Comparison of ENCODE assay signal across 30 mouse cellular contexts in genomic region chr12:32285039-32285438, GRCm38 (mm10).
DNase-seq lines count a peak whose midpoint lies in the region; ATAC-seq lines count a peak whose summit lies in the region.
"Had no signal": no experiment of that assay in that cellular context is flagged by ENCODE, and none has a peak within 500 bp of the region (broad histone marks: within the 10 kb centered on the region; RNA-seq: fewer than 3 reads in every experiment).

No protein-coding gene starts in this region.

- intact Hi-C loops in heart, postnatal 14 days (cut with DNase I), result no loop called here

- no peaks in the 10 kb centered on the region for H3K9me3 ChIP-seq in limb, embryonic 10.5 days (replicated peaks)
- H3K9me3 ChIP-seq: embryonic facial prominence, embryonic 13.5 days; forebrain, embryonic 10.5 days; G1E; hindbrain, embryonic 13.5 days; limb, embryonic 13.5 days; lung, embryonic 15.5 days; megakaryocyte, embryonic 14.5 days; midbrain, embryonic 12.5 days had no signal

- WGBS in limb, embryonic 10.5 days, result 79% methylated on average over 2 of the region's 2 CpGs

- no peak overlapping the region for H3K27ac ChIP-seq in limb, embryonic 10.5 days
- H3K27ac ChIP-seq: embryonic facial prominence, embryonic 13.5 days; forebrain, embryonic 10.5 days; hindbrain, embryonic 13.5 days; left cerebral cortex, adult 2 months; limb, embryonic 13.5 days; lung, embryonic 15.5 days; midbrain, embryonic 12.5 days; stomach, postnatal 0 days had no signal

- ATAC-seq in common myeloid progenitor, adult 5-6 weeks (replicated peaks; ENCODE audit: low read depth, poor library complexity, severe bottlenecking), result peak; percentile 92
- ATAC-seq in megakaryocyte progenitor cell, adult 5-6 weeks (replicated peaks; ENCODE audit: poor library complexity), result peak; percentile 65
- ATAC-seq: forebrain, embryonic 16.5 days; intestine, postnatal 0 days had no signal

- no peak overlapping the region for H3K4me3 ChIP-seq in limb, embryonic 10.5 days
- H3K4me3 ChIP-seq: embryonic facial prominence, embryonic 13.5 days; forebrain, embryonic 10.5 days; hindbrain, embryonic 13.5 days; left cerebral cortex, adult 2 months; limb, embryonic 13.5 days; lung, embryonic 15.5 days; megakaryocyte, embryonic 14.5 days; midbrain, embryonic 12.5 days had no signal

- DNase-seq in thymus, postnatal 0 days (ENCODE audit: low spot score), result peak; percentile 17
- DNase-seq in thymus, postnatal 36 days, result no peak
- DNase-seq in limb, embryonic 10.5 days (ENCODE audit: low spot score), result no peak
- no peak for DNase-seq in heart, postnatal 14 days
- no peak for DNase-seq in embryo, embryonic 10.5 days (ENCODE audit: low spot score)
- DNase-seq in heart, postnatal 4 days, result no peak
- DNase-seq: adrenal gland, adult 2 months; adrenal gland, postnatal 36 days; cerebellum, adult 2 months; cerebellum, postnatal 14 days; embryo, embryonic 11 days; gastrocnemius, postnatal 10 days; kidney, adult 9 months; kidney, postnatal 14 days; right cerebral cortex, postnatal 25 days; thymus, adult 18-20 months had no signal

- H3K4me1 ChIP-seq in limb, embryonic 10.5 days, result peaks cover 7% of the 10 kb centered on the region
- H3K4me1 ChIP-seq: forebrain, embryonic 10.5 days; hindbrain, embryonic 13.5 days; midbrain, embryonic 12.5 days had no signal

- H3K36me3 ChIP-seq in limb, embryonic 10.5 days, result no peaks in the 10 kb centered on the region
- H3K36me3 ChIP-seq: embryonic facial prominence, embryonic 13.5 days; forebrain, embryonic 10.5 days; G1E; hindbrain, embryonic 13.5 days; limb, embryonic 13.5 days; lung, embryonic 15.5 days; midbrain, embryonic 12.5 days had no signal

- H3K27me3 ChIP-seq in limb, embryonic 10.5 days (ENCODE audit: low read depth, poor library complexity, severe bottlenecking), result no peaks in the 10 kb centered on the region
- H3K27me3 ChIP-seq: embryonic facial prominence, embryonic 13.5 days; hindbrain, embryonic 13.5 days; limb, embryonic 13.5 days; lung, embryonic 15.5 days; midbrain, embryonic 12.5 days had no signal
